Mouse (Mus musculus) embryonic facial prominence, embryonic 15.5 days (tissue): ENCODE measurements around the gene Pheta1. TPM values are rescaled to one million over a fixed set of nuclear protein-coding genes. Genes with fewer than 3 reads are reported as not detected.

Source experiments
- ATAC-seq: fragments of 200-750 bp; cut with Nextera tagmentation; 2 replicates; pipeline ENCODE4 v1.8.0; 2017; ENCODE audit warnings: low read depth, moderate TSS enrichment; ENCODE audit not compliant: insufficient number of reproducible peaks, low FRiP score, low TSS enrichment
- H3K27ac ChIP-seq: fragments of 300-500 bp; sonication (generic); replicated peaks from 2 replicates; pipeline ENCODE4 v1.5.1; 2015; ENCODE audit warnings: mild to moderate bottlenecking, inconsistent platforms
- H3K27me3 ChIP-seq: fragments of 300-500 bp; sonication (generic); 2 replicates; pipeline ENCODE4 v1.6.1; 2015; ENCODE audit warnings: inconsistent platforms
- H3K36me3 ChIP-seq: fragments of 300-500 bp; sonication (generic); 2 replicates; pipeline ENCODE4 v1.6.1; 2015; ENCODE audit warnings: mild to moderate bottlenecking, inconsistent platforms
- H3K4me1 ChIP-seq: fragments of 300-500 bp; sonication (generic); 2 replicates; pipeline ENCODE4 v1.6.1; 2015; ENCODE audit warnings: inconsistent platforms
- H3K4me2 ChIP-seq: fragments of 300-500 bp; sonication (generic); replicated peaks from 2 replicates; pipeline ENCODE4 v1.6.1; 2015; ENCODE audit warnings: mild to moderate bottlenecking, inconsistent platforms
- H3K4me3 ChIP-seq: fragments of 300-500 bp; sonication (generic); replicated peaks from 2 replicates; pipeline ENCODE4 v1.5.1; 2015; ENCODE audit warnings: mild to moderate bottlenecking, inconsistent platforms
- H3K9ac ChIP-seq: fragments of 300-500 bp; sonication (generic); 2 replicates; pipeline ENCODE4 v1.6.1; 2015; ENCODE audit warnings: inconsistent platforms
- H3K9me3 ChIP-seq: fragments of 300-500 bp; sonication (generic); replicated peaks from 2 replicates; pipeline ENCODE4 v1.6.1; 2016; ENCODE audit warnings: inconsistent platforms
- WGBS: fragments of 180-500 bp; shearing (Covaris S2); methylation state at CpG from one replicate; pipeline ENCODE4 v1.1.7; 2015; 5-methylcytosine and 5-hydroxymethylcytosine counted together
- polyA plus RNA-seq: library from polyadenylated mRNA; unstranded; fragments of >200 nt; fragmentation: Nextera tagmentation; extraction: Ambion mirVana; gene quantifications from 2 replicates; pipeline ENCODE4 v1.2.1, GENCODE M21; 2015

Gene Pheta1
- polyA plus RNA-seq, result 28.1 and 31.6 TPM in 2 replicates

DNA sequence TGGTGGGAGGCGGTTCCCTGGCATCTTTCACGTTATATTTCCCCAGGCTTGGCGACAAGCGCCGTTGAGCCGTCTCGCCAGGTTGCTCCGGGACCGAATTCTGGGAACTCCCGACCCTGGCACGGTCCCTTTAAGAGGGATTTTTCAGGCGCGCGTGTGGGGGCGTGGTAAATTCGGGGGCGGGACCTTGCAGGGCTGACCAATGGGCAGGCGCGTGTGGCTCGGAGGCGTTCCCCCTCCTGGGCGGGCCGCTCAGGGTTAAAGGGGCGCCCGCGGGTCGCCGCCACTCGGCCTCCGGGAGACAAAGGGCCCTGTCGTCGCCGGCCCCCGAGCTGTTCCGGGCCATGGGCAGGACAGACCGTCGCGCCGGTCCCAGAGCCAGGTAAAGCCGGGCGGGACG is at the start of gene Pheta1:
Gene Pheta1, plus strand, starts transcription at position 242 of the 400 bp plus-strand sequence.
- H3K36me3 ChIP-seq, result peaks cover 24% of the 10 kb centered on the region
- peaks cover 14% of the 10 kb centered on the region for H3K27me3 ChIP-seq
- peaks cover 29% of the 10 kb centered on the region for H3K4me1 ChIP-seq
- under 1% methylated on average over 35 of the region's 42 CpGs for whole genome bisulfite sequencing
- peak; percentile 92 for ATAC-seq
- H3K4me3 ChIP-seq, result peak within 1 kb of the TSS; percentile 90
- no peaks in the 10 kb centered on the region for H3K9me3 ChIP-seq
- peak within 1 kb of the TSS; percentile 82 for H3K4me2 ChIP-seq
- peak within 1 kb of the TSS; percentile 92 for H3K27ac ChIP-seq
- peak within 1 kb of the TSS; percentile 47 for H3K9ac ChIP-seq

DNA sequence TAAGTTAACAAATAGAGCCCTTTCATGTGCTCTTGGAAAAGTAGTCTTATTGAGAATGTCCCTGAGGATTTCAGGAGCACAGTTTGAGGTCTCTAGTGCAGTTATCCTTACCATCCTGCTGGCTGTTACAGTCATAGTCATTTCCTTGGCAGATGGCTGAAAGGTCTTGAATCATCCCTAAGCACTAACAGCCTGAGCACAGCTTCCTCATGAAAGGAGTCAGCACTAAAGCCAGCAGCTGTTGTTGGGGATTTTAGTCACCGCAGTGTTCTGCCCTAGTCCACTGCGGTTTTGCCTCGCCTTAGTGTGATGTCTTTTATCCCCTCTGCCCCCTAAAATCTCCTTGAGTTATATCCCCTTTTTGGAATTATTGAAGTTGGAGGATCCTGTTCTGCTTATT is 41.6 kb upstream of the Pheta1 start:
- Histone ChIP-seq H3K36me3 (peaks cover 48% of the 10 kb centered on the region), H3K9me3 (no peaks in the 10 kb centered on the region), H3K4me1 (peaks cover 7% of the 10 kb centered on the region; the same call in 1 of the 2 replicates), H3K4me2 (no peak overlapping the region), H3K27ac (0 out of 2 replicates have a peak overlapping the region, but pooled peaks have one; percentile 5), H3K4me3 (no peak overlapping the region), H3K27me3 (no peaks in the 10 kb centered on the region), H3K9ac (no peak overlapping the region)
- no peak for ATAC-seq
- WGBS, result 74% methylated on average over 3 of the region's 3 CpGs

DNA sequence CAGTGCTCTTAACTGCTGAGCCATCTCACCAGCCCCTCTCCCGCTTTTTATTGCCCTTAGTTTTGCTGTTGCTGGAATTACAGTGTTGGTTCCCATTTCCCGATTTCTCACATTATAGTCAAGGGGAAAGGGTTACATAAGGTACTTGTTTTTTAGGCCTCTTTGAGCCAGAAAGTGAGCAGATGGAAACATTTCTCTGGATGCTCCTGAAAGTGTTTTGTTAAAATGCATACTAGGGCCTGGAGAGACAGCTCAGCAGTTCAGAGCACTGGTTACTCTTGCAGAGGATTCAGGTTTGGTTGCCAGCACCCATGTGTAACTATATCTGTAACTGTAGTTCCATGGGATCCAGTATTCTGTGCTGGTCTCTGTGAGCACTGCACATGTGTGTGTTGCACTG is 40.6 kb upstream of the Pheta1 start:
- Histone ChIP-seq H3K9ac (no peak overlapping the region), H3K4me3 (no peak overlapping the region), H3K36me3 (peaks cover 49% of the 10 kb centered on the region), H3K9me3 (no peaks in the 10 kb centered on the region), H3K4me2 (no peak overlapping the region), H3K4me1 (peaks cover 7% of the 10 kb centered on the region; the same call in 1 of the 2 replicates), H3K27ac (no peak overlapping the region), H3K27me3 (no peaks in the 10 kb centered on the region)
- 83% methylated on average over 2 of the region's 2 CpGs for WGBS
- ATAC-seq, result no peak

DNA sequence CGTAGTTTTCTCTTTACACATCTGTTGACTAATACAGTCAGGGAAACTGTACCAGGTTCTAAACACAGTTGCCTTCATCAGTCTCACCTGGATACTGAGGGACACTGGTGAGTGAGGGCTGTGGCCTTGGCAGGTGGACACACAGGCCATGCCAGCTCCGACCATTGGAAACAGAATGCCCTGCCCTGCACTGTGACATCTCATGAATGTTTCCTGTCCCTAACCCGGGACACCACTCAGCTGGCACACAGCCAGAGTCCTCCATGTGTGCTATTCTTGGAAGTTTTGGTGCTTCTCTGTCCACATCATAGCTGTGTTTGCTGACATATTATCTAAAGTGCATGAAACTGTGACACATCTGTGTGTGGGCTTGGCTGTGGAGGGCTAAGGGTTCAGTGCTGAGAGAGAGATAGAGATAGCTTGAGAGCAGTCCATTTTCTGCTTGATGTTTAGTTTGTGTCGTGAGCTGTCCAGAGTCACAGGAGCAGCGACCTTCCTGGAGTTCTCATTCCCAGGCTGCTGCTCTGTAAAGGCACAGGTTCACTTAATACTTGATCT is 39.0 kb upstream of the Pheta1 start:
- 73% methylated on average over 5 of the region's 5 CpGs for WGBS
- peaks cover 7% of the 10 kb centered on the region; the same call in 1 of the 2 replicates for H3K4me1 ChIP-seq
- peaks cover 49% of the 10 kb centered on the region for H3K36me3 ChIP-seq
- H3K4me2 ChIP-seq, result no peak overlapping the region
- no peak overlapping the region for H3K4me3 ChIP-seq
- no peak overlapping the region for H3K9ac ChIP-seq
- ATAC-seq, result 0 out of 2 replicates have a peak, but pooled peaks have one; percentile 6
- H3K27ac ChIP-seq, result no peak overlapping the region
- H3K27me3 ChIP-seq, result no peaks in the 10 kb centered on the region
- H3K9me3 ChIP-seq, result no peaks in the 10 kb centered on the region

DNA sequence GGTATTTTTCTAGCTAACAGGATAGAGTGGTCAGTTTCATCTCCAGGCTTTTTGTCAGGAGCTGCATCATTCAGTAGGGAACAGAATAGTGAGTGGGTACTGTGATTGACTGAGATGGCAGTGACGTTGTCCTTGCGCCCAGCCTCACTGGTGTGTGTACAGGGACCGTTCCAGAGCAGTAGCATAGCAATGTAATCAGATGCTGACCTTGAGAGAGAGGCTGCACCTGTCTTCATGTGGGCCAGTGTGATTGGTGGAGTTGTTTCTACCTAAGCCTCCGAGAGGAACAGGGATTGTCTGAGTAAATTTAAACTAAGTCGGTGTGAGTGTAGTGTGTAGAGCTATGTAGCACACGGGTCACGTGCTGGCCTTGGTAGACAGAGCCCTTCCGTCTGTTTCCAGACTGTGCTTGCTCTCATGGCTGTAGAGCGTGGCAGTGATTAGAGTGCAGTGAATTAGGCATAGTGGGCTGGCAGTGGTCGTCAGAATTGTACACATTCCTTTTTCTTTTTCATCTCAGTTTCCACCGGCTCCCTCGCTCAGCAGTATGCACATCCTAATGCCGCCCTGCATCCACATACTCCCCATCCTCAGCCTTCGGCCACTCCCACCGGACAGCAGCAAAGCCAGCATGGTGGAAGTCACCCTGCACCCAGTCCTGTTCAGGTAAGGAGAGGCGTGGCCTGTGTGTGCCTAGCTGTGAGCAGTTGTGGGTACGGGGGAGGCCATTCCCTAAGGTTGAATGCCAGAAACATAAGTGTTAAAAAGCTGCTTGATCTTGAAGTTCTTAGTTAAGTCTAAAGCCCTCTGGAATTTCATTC is 38.2 kb upstream of the Pheta1 start:
- Histone ChIP-seq H3K27ac (no peak overlapping the region), H3K9ac (no peak overlapping the region), H3K9me3 (no peaks in the 10 kb centered on the region), H3K4me3 (no peak overlapping the region), H3K4me2 (no peak overlapping the region), H3K4me1 (peaks cover 7% of the 10 kb centered on the region; the same call in 1 of the 2 replicates), H3K27me3 (no peaks in the 10 kb centered on the region), H3K36me3 (peaks cover 57% of the 10 kb centered on the region)
- 76% methylated on average over 17 of the region's 17 CpGs for WGBS
- no peak for ATAC-seq

DNA sequence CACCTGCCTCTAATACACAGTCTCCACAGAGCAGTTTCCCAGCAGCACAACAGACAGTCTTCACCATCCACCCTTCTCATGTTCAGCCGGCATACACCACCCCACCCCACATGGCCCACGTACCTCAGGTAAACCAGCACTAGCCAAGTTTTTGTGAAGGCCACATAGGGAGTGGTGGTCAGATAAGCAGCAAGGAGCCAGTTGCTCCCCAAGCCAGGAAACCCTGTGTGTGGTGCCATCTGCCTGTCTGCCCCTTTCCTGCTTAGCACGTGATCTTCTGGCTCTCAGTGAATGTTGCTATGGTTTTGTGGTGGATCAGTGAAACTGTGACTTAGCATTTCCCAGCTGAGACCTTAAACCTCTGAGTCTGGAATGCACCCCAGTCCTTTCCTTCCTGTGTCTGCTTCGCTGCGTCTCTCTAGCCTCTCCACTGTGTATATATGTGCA is 37.3 kb upstream of the Pheta1 start:
- Histone ChIP-seq H3K36me3 (peaks cover 67% of the 10 kb centered on the region), H3K4me1 (peaks cover 7% of the 10 kb centered on the region; the same call in 1 of the 2 replicates), H3K4me2 (no peak overlapping the region), H3K4me3 (no peak overlapping the region), H3K9me3 (no peaks in the 10 kb centered on the region), H3K27me3 (no peaks in the 10 kb centered on the region), H3K9ac (no peak overlapping the region), H3K27ac (peak overlapping the region; percentile 60)
- no peak for ATAC-seq
- 79% methylated on average over 5 of the region's 5 CpGs for WGBS

DNA sequence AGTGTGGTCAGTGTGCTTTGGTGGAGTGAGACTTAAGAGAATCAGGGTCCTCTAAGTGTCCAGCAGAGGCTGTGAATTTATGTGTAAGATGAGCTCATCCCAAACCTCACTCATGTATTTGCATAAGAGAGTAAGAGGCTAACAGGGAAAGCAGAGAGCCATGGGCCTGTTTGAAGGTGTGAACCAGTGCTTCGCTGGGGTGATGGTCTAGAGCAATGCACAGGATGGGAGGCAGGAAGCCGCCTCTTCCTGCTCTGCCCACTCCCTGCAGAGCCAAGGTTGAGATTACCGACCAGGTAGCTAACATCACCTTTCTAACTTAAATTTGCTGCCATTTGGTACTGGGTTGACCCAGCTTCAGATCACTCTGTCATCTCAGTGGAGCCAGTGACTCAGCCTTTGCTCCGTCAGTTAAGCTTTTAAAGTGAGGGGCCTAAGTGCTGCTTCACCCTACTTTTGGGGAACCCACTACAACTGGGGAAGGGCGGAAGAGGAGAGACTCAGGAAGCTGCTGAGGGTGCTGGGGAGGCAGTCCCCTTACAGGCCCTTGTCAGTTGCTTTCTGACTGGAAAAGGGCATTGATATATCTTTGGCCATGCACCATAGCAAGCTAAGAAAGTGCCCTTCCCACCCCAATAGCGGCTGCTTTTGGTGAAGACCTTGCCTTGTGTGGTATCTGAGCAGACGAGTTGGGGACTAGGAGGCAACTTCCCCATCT is 36.1 kb upstream of the Pheta1 start:
- Histone ChIP-seq H3K4me1 (peaks cover 7% of the 10 kb centered on the region; the same call in 1 of the 2 replicates), H3K9me3 (no peaks in the 10 kb centered on the region), H3K9ac (no peak overlapping the region; the same call in 1 of the 2 replicates), H3K27ac (peak overlapping the region; percentile 60; the same call in 1 of the 2 replicates), H3K4me2 (no peak overlapping the region), H3K4me3 (no peak overlapping the region), H3K27me3 (no peaks in the 10 kb centered on the region), H3K36me3 (peaks cover 79% of the 10 kb centered on the region)
- ATAC-seq, result no peak
- WGBS, result 90% methylated on average over 7 of the region's 7 CpGs

DNA sequence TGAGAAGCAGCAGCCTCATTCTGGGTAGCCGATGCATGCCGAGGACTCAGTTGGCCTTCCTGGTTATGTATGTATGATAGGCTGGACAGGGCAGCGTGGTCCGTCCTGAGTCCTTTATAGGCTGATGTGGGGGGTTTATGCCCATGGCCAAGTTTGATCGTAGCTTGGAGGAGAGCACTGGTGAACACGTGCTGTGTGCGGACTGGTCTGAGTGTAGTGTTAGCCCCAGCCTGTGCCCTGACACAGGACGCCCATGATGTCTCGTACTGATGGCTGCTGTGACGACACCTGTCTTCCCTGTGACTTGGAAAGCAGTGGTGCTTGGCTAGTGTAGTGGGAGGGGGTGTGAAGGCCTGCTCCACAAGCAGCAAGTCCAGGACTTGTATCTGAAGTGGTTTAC is 35.0 kb upstream of the Pheta1 start:
- Histone ChIP-seq H3K9me3 (no peaks in the 10 kb centered on the region), H3K36me3 (peaks cover 87% of the 10 kb centered on the region), H3K4me1 (peaks cover 8% of the 10 kb centered on the region), H3K9ac (no peak overlapping the region), H3K4me2 (no peak overlapping the region), H3K27me3 (no peaks in the 10 kb centered on the region), H3K4me3 (no peak overlapping the region), H3K27ac (0 out of 2 replicates have a peak overlapping the region, but pooled peaks have one; percentile 39)
- no peak for ATAC-seq
- 84% methylated on average over 10 of the region's 10 CpGs for WGBS

DNA sequence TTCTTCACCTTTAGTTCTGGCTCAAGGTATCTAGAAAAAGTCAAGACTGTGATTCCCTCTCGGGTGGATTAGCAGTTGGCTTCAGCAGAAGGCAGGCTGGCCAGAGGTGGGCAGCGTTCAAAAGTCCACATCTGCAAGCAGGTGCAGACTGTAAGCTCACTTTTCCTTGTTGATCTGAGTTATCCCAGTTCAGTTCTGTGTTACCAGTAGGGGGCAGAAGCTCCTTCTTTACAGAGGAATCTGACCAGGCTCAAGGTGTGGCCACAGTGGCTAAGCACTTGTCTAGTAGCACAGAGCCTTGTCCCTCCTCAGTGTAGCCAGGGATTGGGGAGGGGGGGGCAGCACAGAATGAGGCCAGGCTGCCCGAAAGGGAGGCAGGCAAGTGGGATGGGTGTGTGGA is 33.7 kb upstream of the Pheta1 start:
- peaks cover 9% of the 10 kb centered on the region; the same call in 1 of the 2 replicates for H3K4me1 ChIP-seq
- no peak overlapping the region for H3K4me3 ChIP-seq
- no peak for ATAC-seq
- H3K27me3 ChIP-seq, result no peaks in the 10 kb centered on the region
- H3K9ac ChIP-seq, result no peak overlapping the region
- peaks cover 94% of the 10 kb centered on the region for H3K36me3 ChIP-seq
- H3K9me3 ChIP-seq, result no peaks in the 10 kb centered on the region
- no peak overlapping the region for H3K4me2 ChIP-seq
- WGBS, result 59% methylated on average over 3 of the region's 3 CpGs
- H3K27ac ChIP-seq, result no peak overlapping the region

DNA sequence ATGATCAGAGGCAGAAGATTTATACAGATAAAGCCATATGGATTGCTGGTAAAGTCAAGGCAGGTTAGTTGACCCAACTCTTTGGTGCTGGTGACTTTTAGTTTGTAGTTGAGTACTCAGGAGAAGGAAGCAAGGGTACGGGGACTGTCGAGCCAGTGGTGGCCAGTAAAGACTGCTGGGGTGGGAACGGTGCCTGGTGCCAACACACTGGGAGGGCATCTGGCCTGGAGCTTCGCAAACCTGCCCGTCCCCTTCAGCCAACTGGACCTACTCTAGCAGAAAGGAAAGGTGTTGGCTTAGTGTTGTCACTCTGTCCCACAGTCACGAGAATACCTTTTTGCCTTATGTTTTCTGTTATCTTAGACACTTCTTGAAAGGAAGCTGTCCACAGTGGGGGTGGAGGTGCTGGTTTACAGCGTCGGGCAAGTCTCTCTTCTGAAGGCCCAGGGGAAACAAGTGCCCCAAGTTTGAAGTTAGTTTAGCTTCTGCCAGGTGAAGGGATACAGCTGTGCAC is 32.9 kb upstream of the Pheta1 start:
- no peaks in the 10 kb centered on the region for H3K27me3 ChIP-seq
- H3K4me1 ChIP-seq, result peaks cover 9% of the 10 kb centered on the region
- H3K36me3 ChIP-seq, result peaks cover 92% of the 10 kb centered on the region
- H3K27ac ChIP-seq, result no peak overlapping the region
- H3K4me2 ChIP-seq, result no peak overlapping the region
- 88% methylated on average over 8 of the region's 8 CpGs for WGBS
- no peaks in the 10 kb centered on the region for H3K9me3 ChIP-seq
- H3K4me3 ChIP-seq, result no peak overlapping the region
- no peak overlapping the region for H3K9ac ChIP-seq
- ATAC-seq, result no peak

DNA sequence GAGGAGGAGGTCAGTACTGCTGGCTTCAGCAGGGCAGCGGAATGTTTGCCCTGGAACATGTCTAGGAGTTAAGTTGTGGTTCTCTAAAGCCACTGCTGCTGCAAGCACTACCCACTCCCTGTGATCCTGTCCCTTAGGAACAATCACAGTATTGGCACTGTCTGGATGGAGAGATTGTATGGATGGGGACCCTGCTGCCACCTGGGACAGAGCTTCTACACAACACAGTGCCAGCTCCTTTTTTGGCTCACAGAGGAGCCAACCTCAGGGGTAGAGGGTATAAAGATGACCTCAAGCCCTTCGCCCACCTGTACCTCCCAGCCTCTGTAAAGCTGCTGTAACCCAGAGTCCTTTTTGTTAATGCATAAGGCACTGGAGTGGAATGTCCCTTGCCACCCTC is 32.2 kb upstream of the Pheta1 start:
- Histone ChIP-seq H3K9ac (no peak overlapping the region), H3K27ac (no peak overlapping the region), H3K9me3 (no peaks in the 10 kb centered on the region), H3K4me2 (no peak overlapping the region), H3K4me1 (peaks cover 9% of the 10 kb centered on the region), H3K27me3 (no peaks in the 10 kb centered on the region), H3K4me3 (no peak overlapping the region), H3K36me3 (peaks cover 90% of the 10 kb centered on the region)
- ATAC-seq, result no peak
- 90% methylated on average over 2 of the region's 2 CpGs for WGBS
